Mouse (Mus musculus): ENCODE measurements around the gene Brpf3.
"Not testable (repeated sequence)": the region's sequence is repeated elsewhere in the genome, so short reads cannot be mapped to it uniquely, and the experiment has no call there.

- not testable (repeated sequence) for TF ChIP-seq ELF1 (IDR thresholded peaks at IDR 0.05; ENCODE audit: low read depth, low read length); GABPA (IDR thresholded peaks at IDR 0.05; ENCODE audit: insufficient replicate concordance, low read depth, low read length); CTCF (conservative IDR thresholded peaks at IDR 0.05 in 1 of 2, IDR thresholded peaks at IDR 0.05 in 1 of 2; ENCODE audit: low read depth in 2 of 2, low read length in 2 of 2); HCFC1 (IDR thresholded peaks at IDR 0.05; ENCODE audit: low read depth, low read length); IRF4 (IDR thresholded peaks at IDR 0.05; ENCODE audit: low read depth, low read length)
Observed at GRCm38 (mm10) chr17:28816326-28816725, 15.4 kb downstream of the Brpf3 start.
